Mouse (Mus musculus): ENCODE results near the gene Nek10. TPM values are rescaled to one million over a fixed set of nuclear protein-coding genes. Genes with fewer than 3 reads are reported as not detected.
"Not testable (repeated sequence)": the region's sequence is repeated elsewhere in the genome, so short reads cannot be mapped to it uniquely, and the experiment has no call there.

Gene Nek10
- polyA plus RNA-seq, 1 experiment from 2014 or later = 0.08 TPM

DNA sequence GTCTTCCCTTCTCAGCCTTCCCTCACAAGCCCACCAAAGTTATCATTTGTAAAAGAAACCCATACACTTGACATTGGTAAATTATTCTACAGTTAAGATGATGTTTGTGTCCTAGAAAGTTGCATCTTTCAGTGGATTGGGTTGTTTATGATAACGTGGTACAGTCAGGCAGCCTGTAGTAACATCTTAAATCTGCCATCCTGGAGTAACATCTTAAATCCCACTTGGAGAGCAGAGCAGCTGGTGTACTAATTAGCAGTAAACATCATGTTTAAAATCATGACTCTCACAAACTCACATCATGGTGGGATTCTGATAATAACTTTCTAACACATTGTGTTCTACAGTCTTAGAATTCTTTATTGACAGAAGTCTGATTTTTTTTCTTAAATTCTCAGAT lies 148.6 kb downstream of the Nek10 start:
- Histone ChIP-seq H3K27me3 (replicated peaks) (no peaks in the 10 kb centered on the region), H3K4me3 (replicated peaks) (no peak overlapping the region), H3K4me2 (no peak overlapping the region), H3K27ac (replicated peaks) (peak overlapping the region; percentile 41; the same call in 1 of the 2 replicates), H3K36me3 (no peaks in the 10 kb centered on the region), H3K4me1 (0 out of 2 replicates have a peak, but pooled peaks cover 4% of the 10 kb centered on the region), H3K9ac (replicated peaks) (no peak overlapping the region), H3K9me3 (replicated peaks) (no peaks in the 10 kb centered on the region)
- WGBS = 49% methylated on average over 1 of the region's 1 CpGs
- ATAC-seq (ENCODE audit: low FRiP score) = peak; percentile 75; the same call in 1 of the 2 replicates

DNA sequence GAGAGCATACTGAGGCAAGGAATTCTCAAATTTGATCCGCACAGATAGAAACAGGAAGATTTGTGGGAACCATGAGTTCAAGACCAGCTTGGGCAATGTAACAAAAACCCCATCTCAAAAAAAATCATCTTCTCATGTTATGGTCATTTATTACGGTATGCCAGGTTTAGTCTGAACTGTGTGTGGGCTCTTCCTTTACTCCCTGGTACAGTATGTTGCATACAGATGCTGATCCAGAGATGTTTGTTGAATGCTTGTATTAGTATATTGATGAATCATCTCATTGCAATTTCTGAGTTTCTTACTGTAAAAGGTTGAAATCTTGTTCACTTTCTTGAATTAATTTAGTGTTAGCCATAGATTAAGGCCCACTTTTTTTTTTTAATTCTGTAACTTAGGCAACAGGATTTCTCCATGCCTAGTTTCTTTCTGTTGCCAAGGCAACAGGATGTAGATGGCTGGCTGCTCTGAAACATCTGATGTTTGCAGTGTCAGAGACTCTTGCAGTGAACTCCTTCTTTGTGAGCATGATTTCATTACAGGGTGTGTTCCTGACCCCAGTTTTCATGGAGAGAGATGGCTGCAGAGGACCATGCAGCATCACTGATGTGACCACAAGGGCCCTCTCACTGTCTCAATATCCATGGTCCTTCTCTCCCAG lies 156.7 kb downstream of the Nek10 start:
- Histone ChIP-seq H3K4me2 (no peak overlapping the region), H3K4me1 (peaks cover 6% of the 10 kb centered on the region; the same call in 1 of the 2 replicates), H3K27ac (replicated peaks) (peak overlapping the region; percentile 68), H3K9ac (replicated peaks) (no peak overlapping the region), H3K36me3 (no peaks in the 10 kb centered on the region), H3K27me3 (replicated peaks) (no peaks in the 10 kb centered on the region), H3K9me3 (replicated peaks) (no peaks in the 10 kb centered on the region), H3K4me3 (replicated peaks) (no peak overlapping the region)
- 96% methylated on average over 2 of the region's 2 CpGs for WGBS
- peak; percentile 88 for ATAC-seq (ENCODE audit: low FRiP score)

DNA sequence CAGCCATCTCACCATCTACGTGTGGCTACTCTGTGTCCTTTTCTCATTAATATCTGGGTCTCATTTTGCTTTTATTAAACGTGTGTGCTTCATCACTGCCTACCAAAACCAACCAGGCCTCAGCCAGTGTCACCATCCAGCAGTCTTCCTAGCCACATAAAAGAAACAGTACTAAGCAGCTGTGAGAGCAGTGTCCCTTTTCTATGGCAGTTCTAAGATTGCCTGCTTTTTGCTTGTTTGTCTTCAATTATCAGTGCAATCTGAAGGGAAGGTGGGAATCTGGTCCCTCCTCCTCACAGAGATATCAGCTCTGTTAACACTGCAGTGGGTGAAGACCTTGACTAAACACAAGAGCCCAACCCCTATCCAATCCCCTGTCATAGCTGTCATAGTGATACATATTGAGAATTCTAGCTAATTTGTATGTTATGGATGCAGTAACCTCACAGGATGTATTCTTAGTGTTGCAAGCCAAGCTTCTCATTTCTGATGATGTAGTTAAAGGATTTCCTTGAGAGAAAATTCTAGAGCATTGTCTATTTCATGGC lies 157.3 kb downstream of the Nek10 start:
- peak; percentile 46 for ATAC-seq (ENCODE audit: low FRiP score)
- H3K9me3 ChIP-seq (replicated peaks) = no peaks in the 10 kb centered on the region
- H3K27me3 ChIP-seq (replicated peaks) = no peaks in the 10 kb centered on the region
- H3K4me1 ChIP-seq = peaks cover 6% of the 10 kb centered on the region; the same call in 1 of the 2 replicates
- peak overlapping the region; percentile 68 for H3K27ac ChIP-seq (replicated peaks)
- WGBS = 65% methylated on average over 2 of the region's 2 CpGs
- no peak overlapping the region for H3K9ac ChIP-seq (replicated peaks)
- no peaks in the 10 kb centered on the region for H3K36me3 ChIP-seq
- no peak overlapping the region for H3K4me2 ChIP-seq
- H3K4me3 ChIP-seq (replicated peaks) = no peak overlapping the region

GRCm38 (mm10) chr14:14970633-14971032 lies 167.4 kb downstream of the Nek10 start:
- WGBS = 84% methylated on average over 2 of the region's 2 CpGs
- Histone ChIP-seq H3K4me1 (no peaks in the 10 kb centered on the region), H3K4me2 (no peak overlapping the region), H3K27ac (replicated peaks) (no peak overlapping the region), H3K27me3 (replicated peaks) (no peaks in the 10 kb centered on the region), H3K4me3 (replicated peaks) (no peak overlapping the region), H3K36me3 (no peaks in the 10 kb centered on the region), H3K9me3 (replicated peaks) (no peaks in the 10 kb centered on the region), H3K9ac (replicated peaks) (no peak overlapping the region)
- no peak for ATAC-seq (ENCODE audit: low FRiP score)

- WGBS = 74% methylated on average over 4 of the region's 4 CpGs
- no peak overlapping the region for H3K4me2 ChIP-seq
- H3K4me1 ChIP-seq = no peaks in the 10 kb centered on the region
- H3K36me3 ChIP-seq = no peaks in the 10 kb centered on the region
- no peak overlapping the region for H3K9ac ChIP-seq (replicated peaks)
- H3K9me3 ChIP-seq (replicated peaks) = no peaks in the 10 kb centered on the region
- H3K4me3 ChIP-seq (replicated peaks) = no peak overlapping the region
- no peak overlapping the region for H3K27ac ChIP-seq (replicated peaks)
- no peak for ATAC-seq (ENCODE audit: low FRiP score)
- H3K27me3 ChIP-seq (replicated peaks) = no peaks in the 10 kb centered on the region
These were observed 167.8 kb downstream of the Nek10 start for GRCm38 (mm10) chr14:14971056-14971455.

DNA sequence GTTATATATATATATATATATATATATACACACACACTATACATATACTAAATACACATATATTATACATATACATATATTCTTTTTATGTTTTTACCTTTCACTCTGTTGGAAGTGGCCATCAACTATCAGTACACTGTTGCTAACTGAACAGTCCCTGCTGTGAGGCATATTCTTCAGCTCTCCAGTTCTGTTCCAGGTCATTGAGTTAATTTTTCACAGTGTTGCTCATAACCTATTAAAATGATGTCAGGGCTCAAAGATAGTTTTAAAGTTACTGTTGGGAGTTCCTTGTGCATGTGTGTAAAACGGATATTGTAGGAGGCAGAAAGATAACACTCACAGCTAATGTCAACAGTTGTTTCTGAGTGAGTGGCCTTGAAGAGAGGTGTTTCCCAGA lies 170.9 kb downstream of the Nek10 start:
- H3K4me1 ChIP-seq = no peaks in the 10 kb centered on the region
- no peaks in the 10 kb centered on the region for H3K36me3 ChIP-seq
- H3K4me3 ChIP-seq (replicated peaks) = no peak overlapping the region
- H3K9me3 ChIP-seq (replicated peaks) = no peaks in the 10 kb centered on the region
- no peaks in the 10 kb centered on the region for H3K27me3 ChIP-seq (replicated peaks)
- 60% methylated on average over 1 of the region's 1 CpGs for WGBS
- H3K27ac ChIP-seq (replicated peaks) = no peak overlapping the region
- H3K9ac ChIP-seq (replicated peaks) = no peak overlapping the region
- H3K4me2 ChIP-seq = no peak overlapping the region
- ATAC-seq (ENCODE audit: low FRiP score) = no peak

DNA sequence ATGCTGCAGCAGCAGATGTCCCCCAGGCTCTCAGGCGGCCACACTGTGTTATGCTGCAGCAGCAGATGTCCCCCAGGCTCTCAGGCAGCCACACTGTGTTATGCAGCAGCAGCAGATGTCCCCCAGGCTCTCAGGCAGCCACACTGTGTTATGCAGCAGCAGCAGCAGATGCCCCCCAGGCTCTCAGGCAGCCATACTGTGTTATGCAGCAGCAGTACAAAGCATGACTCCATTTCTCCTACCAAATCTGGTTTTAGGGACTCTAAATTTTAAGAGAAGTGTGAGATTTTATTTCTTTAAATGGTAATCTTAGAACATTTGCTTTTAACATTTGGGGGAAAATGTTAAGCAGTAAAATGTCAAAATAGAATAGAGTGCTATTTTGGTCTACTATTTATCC lies 180.9 kb downstream of the Nek10 start:
- H3K4me2 ChIP-seq; H3K36me3 ChIP-seq; H3K27me3 ChIP-seq (replicated peaks); H3K9ac ChIP-seq (replicated peaks); ATAC-seq (ENCODE audit: low FRiP score); H3K4me1 ChIP-seq; H3K27ac ChIP-seq (replicated peaks); H3K9me3 ChIP-seq (replicated peaks); H3K4me3 ChIP-seq (replicated peaks): not testable (repeated sequence)
- WGBS = 20% methylated on average over 1 of the region's 1 CpGs

- H3K9ac ChIP-seq (replicated peaks) = no peak overlapping the region
- H3K4me2 ChIP-seq = no peak overlapping the region
- H3K4me1 ChIP-seq = no peaks in the 10 kb centered on the region
- H3K36me3 ChIP-seq = no peaks in the 10 kb centered on the region
- H3K27ac ChIP-seq (replicated peaks) = no peak overlapping the region
- no peaks in the 10 kb centered on the region for H3K9me3 ChIP-seq (replicated peaks)
- WGBS = 46% methylated on average over 11 of the region's 11 CpGs
- ATAC-seq (ENCODE audit: low FRiP score) = peak; percentile 79
- no peaks in the 10 kb centered on the region for H3K27me3 ChIP-seq (replicated peaks)
- no peak overlapping the region for H3K4me3 ChIP-seq (replicated peaks)
These were observed 181.8 kb downstream of the Nek10 start for GRCm38 (mm10) chr14:14984710-14985647.

- H3K9ac ChIP-seq (replicated peaks) = no peak overlapping the region
- 57% methylated on average over 1 of the region's 1 CpGs for WGBS
- no peaks in the 10 kb centered on the region for H3K27me3 ChIP-seq (replicated peaks)
- H3K36me3 ChIP-seq = no peaks in the 10 kb centered on the region
- no peak overlapping the region for H3K27ac ChIP-seq (replicated peaks)
- no peaks in the 10 kb centered on the region for H3K9me3 ChIP-seq (replicated peaks)
- ATAC-seq (ENCODE audit: low FRiP score) = no peak
- no peak overlapping the region for H3K4me3 ChIP-seq (replicated peaks)
- no peaks in the 10 kb centered on the region for H3K4me1 ChIP-seq
- H3K4me2 ChIP-seq = no peak overlapping the region
These were observed 184.2 kb downstream of the Nek10 start for GRCm38 (mm10) chr14:14987403-14987802.

GRCm38 (mm10) chr14:14991642-14992041 lies 188.4 kb downstream of the Nek10 start:
- Histone ChIP-seq H3K4me3 (replicated peaks) (no peak overlapping the region), H3K27me3 (replicated peaks) (no peaks in the 10 kb centered on the region), H3K9me3 (replicated peaks) (no peaks in the 10 kb centered on the region), H3K4me1 (no peaks in the 10 kb centered on the region), H3K27ac (replicated peaks) (no peak overlapping the region), H3K4me2 (no peak overlapping the region), H3K36me3 (no peaks in the 10 kb centered on the region), H3K9ac (replicated peaks) (no peak overlapping the region)
- no peak for ATAC-seq (ENCODE audit: low FRiP score)
- 83% methylated on average over 2 of the region's 2 CpGs for WGBS

- no peak for ATAC-seq (ENCODE audit: low FRiP score)
These were observed 208.2 kb downstream of the Nek10 start for GRCm38 (mm10) chr14:15011408-15011807.

More at GRCm38 (mm10) chr14:15011408-15011807, 208.2 kb downstream of the Nek10 start:
- H3K4me2 ChIP-seq = no peak overlapping the region
- no peaks in the 10 kb centered on the region for H3K27me3 ChIP-seq (replicated peaks)
- H3K36me3 ChIP-seq = no peaks in the 10 kb centered on the region
- no peak overlapping the region for H3K27ac ChIP-seq (replicated peaks)
- 0 out of 2 replicates have a peak, but pooled peaks cover 3% of the 10 kb centered on the region for H3K4me1 ChIP-seq
- H3K9ac ChIP-seq (replicated peaks) = no peak overlapping the region
- 72% methylated on average over 4 of the region's 4 CpGs for WGBS
- no peak overlapping the region for H3K4me3 ChIP-seq (replicated peaks)
- H3K9me3 ChIP-seq (replicated peaks) = no peaks in the 10 kb centered on the region

All from neural tube, embryonic 15.5 days (tissue).